Mouse (Mus musculus) left cerebral cortex, postnatal 10 days (tissue): ENCODE data around the gene Slc2a8. TPM values are rescaled to one million over a fixed set of nuclear protein-coding genes. Genes with fewer than 3 reads are reported as not detected.

Source experiments
- DNase-seq, 2 experiments: peaks; one replicate each; pipeline ENCODE4 v3.0.0; 2021 to 2022; ENCODE audit warnings: low spot score in 2 of 2, mixed read lengths in 1 of 2; ENCODE audit errors: extremely low spot score in 1 of 2
- intact Hi-C: fragments of 180-260 bp; cut with DNase I; formaldehyde crosslinking; loops from one replicate; pipeline ENCODE4 v1.15.1; 2025
- total RNA-seq, 2 experiments: library from RNA; stranded (reverse); gene quantifications; 2 replicates each; pipeline ENCODE4 v1.2.3; 2021

Gene Slc2a8
- total RNA-seq, 2 experiments from 2014 or later = 22.5 to 25.4 TPM

- intact Hi-C loops = no loop called here
- peak in 1 of 2 experiments; percentile 67 for DNase-seq
These were observed 24.5 kb downstream of the Slc2a8 start for GRCm38 (mm10) chr2:32957344-32957743.

- DNase-seq = no peak
These were observed 27.3 kb downstream of the Slc2a8 start for GRCm38 (mm10) chr2:32954581-32954980.

GRCm38 (mm10) chr2:32947454-32947853 lies 34.4 kb downstream of the Slc2a8 start:
- no peak for DNase-seq
- intact Hi-C loops = no loop called here

More at GRCm38 (mm10) chr2:32954581-32954980, 27.3 kb downstream of the Slc2a8 start:
- intact Hi-C loops = no loop called here

GRCm38 (mm10) chr2:32940483-32940882 lies 41.4 kb downstream of the Slc2a8 start:
- no peak for DNase-seq
- intact Hi-C loops = no loop called here

GRCm38 (mm10) chr2:32939418-32939817 lies 42.5 kb downstream of the Slc2a8 start:
- no peak for DNase-seq
- intact Hi-C loops = no loop called here

- intact Hi-C loops = no loop called here
- no peak for DNase-seq
These were observed 43.1 kb downstream of the Slc2a8 start for GRCm38 (mm10) chr2:32938741-32939140.

GRCm38 (mm10) chr2:32931730-32932129 lies 50.2 kb downstream of the Slc2a8 start:
- DNase-seq = no peak
- intact Hi-C loops = no loop called here

GRCm38 (mm10) chr2:32928947-32929829 lies 52.7 kb downstream of the Slc2a8 start:
- intact Hi-C loops = no loop called here
- no peak for DNase-seq

GRCm38 (mm10) chr2:32928235-32928946 lies 53.5 kb downstream of the Slc2a8 start:
- peak; percentile 70 to 87 for DNase-seq
- intact Hi-C loops = no loop called here

GRCm38 (mm10) chr2:32927624-32928234 lies 54.2 kb downstream of the Slc2a8 start:
- DNase-seq = no peak
- intact Hi-C loops = no loop called here

GRCm38 (mm10) chr2:32926330-32927075 lies 55.4 kb downstream of the Slc2a8 start:
- intact Hi-C loops = no loop called here
- DNase-seq = no peak

- intact Hi-C loops = no loop called here
- DNase-seq = no peak
These were observed 57.5 kb downstream of the Slc2a8 start for GRCm38 (mm10) chr2:32924306-32924844.

- intact Hi-C loops = no loop called here
- no peak for DNase-seq
These were observed 58.2 kb downstream of the Slc2a8 start for GRCm38 (mm10) chr2:32923551-32924250.

Other genes with a start within 250 kb of the Slc2a8 start
- gene 6330409D20Rik, start 241.1 kb downstream of the Slc2a8 start, total RNA-seq = 1 to 10 TPM; 2.3 to 2.9 TPM
- gene Tor2a, start 224.8 kb downstream of the Slc2a8 start, total RNA-seq = 10 to 100 TPM; 28.6 to 28.9 TPM
- gene Ttc16, start 206.4 kb downstream of the Slc2a8 start, total RNA-seq = under 1 TPM; 0.22 to 0.36 TPM
- 10 to 100 TPM in 1 of 2 experiments, 1 to 10 TPM in 1; 8.4 to 10.3 TPM for gene Ptrh1, start 206.3 kb downstream of the Slc2a8 start, total RNA-seq
- not detected for gene Cfap157, start 197.7 kb downstream of the Slc2a8 start, total RNA-seq
- 100 to 1,000 TPM; 862 to 881 TPM for gene Stxbp1, start 134.8 kb downstream of the Slc2a8 start, total RNA-seq
- 10 to 100 TPM; 26.0 to 26.6 TPM for gene Fam129b, start 106.0 kb downstream of the Slc2a8 start, total RNA-seq
- 100 to 1,000 TPM; 145 to 166 TPM for gene Rpl12, start 20.5 kb downstream of the Slc2a8 start, total RNA-seq
- gene Lrsam1, start 20.5 kb downstream of the Slc2a8 start, total RNA-seq = 10 to 100 TPM; 36.3 to 38.9 TPM
- gene Garnl3, start 149.6 kb upstream of the Slc2a8 start, total RNA-seq = 100 to 1,000 TPM; 183 TPM
- gene Angptl2, start 234.0 kb upstream of the Slc2a8 start, total RNA-seq = 1 to 10 TPM; 4.4 to 4.5 TPM